Mouse (Mus musculus): Measurements from ENCODE around the gene St6galnac3.

DNA sequence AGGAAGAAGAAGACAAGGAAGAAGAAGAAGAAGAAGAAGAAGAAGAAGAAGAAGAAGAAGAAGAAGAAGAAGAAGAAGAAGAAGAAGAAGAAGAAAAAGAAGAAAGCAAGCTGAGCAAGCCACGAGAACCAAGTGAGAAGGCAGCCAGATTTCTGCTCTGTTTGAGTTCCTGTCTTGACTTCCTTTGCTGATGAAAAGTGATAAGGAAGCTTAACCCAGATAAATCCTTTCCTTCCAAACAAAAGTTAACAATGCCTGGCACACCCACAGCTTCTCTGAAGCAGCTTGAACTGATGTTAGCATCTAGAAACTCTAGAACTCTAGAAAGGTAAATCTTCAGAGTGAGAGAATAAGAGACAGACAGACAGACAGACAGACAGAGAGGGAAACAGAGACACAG is 14.4 kb downstream of the St6galnac3 start:
- TF ChIP-seq POLR2A (IDR thresholded peaks at IDR 0.05; ENCODE audit: borderline replicate concordance, low read depth, low read length) (no peak), CTCF (IDR thresholded peaks at IDR 0.05; ENCODE audit: low read depth, low read length) (no peak)
